Mouse (Mus musculus) spleen, adult 2 months (tissue): ENCODE measurements around the gene Aip.
"Not testable (repeated sequence)": the region's sequence is repeated elsewhere in the genome, so short reads cannot be mapped to it uniquely, and the experiment has no call there.

Experiments used
- CTCF ChIP-seq: fragments of 200-500 bp; IDR thresholded peaks from 2 replicates; pipeline ENCODE4 v1.5.1; 2011; ENCODE audit warnings: mild to moderate bottlenecking, inconsistent platforms; ENCODE audit not compliant: insufficient read depth, insufficient read length, insufficient replicate concordance; ENCODE audit errors: extremely low read depth
- POLR2A ChIP-seq: fragments of 200-500 bp; IDR thresholded peaks from 2 replicates; pipeline ENCODE4 v1.6.1; 2011; ENCODE audit warnings: low read depth, low read length, inconsistent platforms

- TF ChIP-seq POLR2A, CTCF: not testable (repeated sequence)
Observed at GRCm38 (mm10) chr19:4125268-4125667, 390 bp downstream of the Aip start.
